Mouse (Mus musculus): Measurements from ENCODE around the gene Spryd3.

GRCm38 (mm10) chr15:102120530-102120929, 15.5 kb downstream of the Spryd3 start:
- TF ChIP-seq CTCF (IDR thresholded peaks at IDR 0.05; ENCODE audit: borderline replicate concordance, control insufficient read depth, extremely low read depth, insufficient read depth, low read length, poor library complexity) (no peak), POLR2A (IDR thresholded peaks at IDR 0.05; ENCODE audit: control insufficient read depth, extremely low read depth, insufficient read depth, low read length, poor library complexity) (no peak)

Data from thymus, adult 2 months (tissue).